Mouse (Mus musculus) CH12.LX (cell line): ENCODE measurements around the gene Osbp.

Experiments
- CHD2 ChIP-seq: IDR thresholded peaks from 2 replicates; pipeline ENCODE4 v1.6.1; 2011; ENCODE audit warnings: low read length, improper control_type of control experiment
- CTCF ChIP-seq, 2 experiments: IDR thresholded peaks in 1 of 2; conservative IDR thresholded peaks in 1 of 2; 2 replicates each; pipeline ENCODE4 v1.5.1; 2011 to 2012; ENCODE audit warnings: low read depth in 2 of 2, low read length in 2 of 2, improper control_type of control experiment in 1 of 2, inconsistent platforms in 1 of 2, mild to moderate bottlenecking in 1 of 2, moderate library complexity in 1 of 2
- E2F4 ChIP-seq: IDR thresholded peaks from 2 replicates; pipeline ENCODE4 v1.6.1; 2011; ENCODE audit warnings: low read depth, low read length, improper control_type of control experiment; ENCODE audit not compliant: insufficient replicate concordance
- EP300 ChIP-seq: IDR thresholded peaks from 2 replicates; pipeline ENCODE4 v1.6.1; 2011; ENCODE audit warnings: low read length, improper control_type of control experiment
- HCFC1 ChIP-seq: IDR thresholded peaks from 2 replicates; pipeline ENCODE4 v1.6.1; 2012; ENCODE audit warnings: low read depth, mild to moderate bottlenecking, inconsistent platforms, low read length, improper control_type of control experiment
- MAX ChIP-seq: IDR thresholded peaks from 2 replicates; pipeline ENCODE4 v1.6.1; 2011; ENCODE audit warnings: low read length, improper control_type of control experiment
- POLR2A ChIP-seq: IDR thresholded peaks from 2 replicates; pipeline ENCODE4 v1.6.1; 2011; ENCODE audit warnings: low read depth, mild to moderate bottlenecking, improper control_type of control experiment, low read length
- POLR2AphosphoS2 ChIP-seq: IDR thresholded peaks from 2 replicates; pipeline ENCODE4 v1.6.1; 2011; ENCODE audit warnings: low read depth, low read length, improper control_type of control experiment
- SIN3A ChIP-seq: IDR thresholded peaks from 2 replicates; pipeline ENCODE4 v1.6.1; 2012; ENCODE audit warnings: low read length, improper control_type of control experiment, inconsistent platforms
- UBTF ChIP-seq: IDR thresholded peaks from 2 replicates; pipeline ENCODE4 v1.6.1; 2012; ENCODE audit warnings: low read depth, mild to moderate bottlenecking, inconsistent platforms, low read length, improper control_type of control experiment, moderate library complexity
- USF1 ChIP-seq: IDR thresholded peaks from 2 replicates; pipeline ENCODE4 v1.6.1; 2014; ENCODE audit warnings: low read depth, mild to moderate bottlenecking, inconsistent platforms, low read length, improper control_type of control experiment
- ZMIZ1 ChIP-seq: IDR thresholded peaks from 2 replicates; pipeline ENCODE4 v1.6.1; 2012; ENCODE audit warnings: low read depth, mild to moderate bottlenecking, inconsistent platforms, low read length, improper control_type of control experiment

DNA sequence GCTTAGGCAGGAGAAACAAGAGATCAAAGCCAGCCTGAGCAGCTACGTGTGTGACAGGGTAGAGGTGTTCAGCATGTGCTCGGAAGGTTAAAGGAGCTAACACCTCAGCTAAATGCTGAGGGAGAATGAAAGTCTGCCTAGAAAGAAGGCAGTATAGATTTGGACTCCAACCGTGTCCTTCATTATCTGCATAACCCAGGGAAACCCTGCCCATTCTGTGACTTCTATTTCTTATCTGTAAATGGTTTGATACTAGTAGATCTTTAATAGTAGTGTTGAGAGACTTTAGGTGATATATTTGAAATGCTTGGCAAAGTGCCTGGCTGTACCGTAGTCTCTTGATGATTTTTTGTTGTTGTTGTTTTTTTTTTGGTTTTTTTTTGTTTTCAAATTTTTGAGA, 9.9 kb downstream of the Osbp start:
- TF ChIP-seq EP300 (no peak), POLR2AphosphoS2 (no peak), POLR2A (no peak), CTCF (conservative IDR thresholded peaks at IDR 0.05 in 1 of 2, IDR thresholded peaks at IDR 0.05 in 1 of 2; ENCODE audit: low read depth in 2 of 2, low read length in 2 of 2) (no peak), MAX (no peak), HCFC1 (no peak), UBTF (no peak), E2F4 (no peak), SIN3A (no peak), ZMIZ1 (no peak), CHD2 (no peak), USF1 (no peak)
